Mouse (Mus musculus): Measurements from ENCODE around the gene Stxbp5l.
A peak's percentile ranks its signal among the peaks of the same experiment; 100 is the strongest.

- no peak for TF ChIP-seq POLR2A (IDR thresholded peaks at IDR 0.05; ENCODE audit: low read depth, low read length)
- TF ChIP-seq CTCF (conservative IDR thresholded peaks at IDR 0.05; ENCODE audit: insufficient read depth, insufficient read length, low read depth, low read length) = peak; percentile 60
These were observed 275.5 kb downstream of the Stxbp5l start for GRCm38 (mm10) chr16:37109285-37109684.
